Mouse (Mus musculus) ES-E14 (cell line): Measurements from ENCODE around the gene Slc1a5. TPM values are rescaled to one million over a fixed set of nuclear protein-coding genes. Genes with fewer than 3 reads are reported as not detected.

Source experiments
- DNase-seq: peaks from one replicate; pipeline ENCODE4 v3.0.0-alpha.2; 2013; ENCODE audit warnings: low read depth, low spot score
- H3K27ac ChIP-seq: 2 replicates; pipeline ENCODE4 v1.5.1; 2012; ENCODE audit warnings: low read depth, mild to moderate bottlenecking, low read length, moderate library complexity, mixed read lengths; ENCODE audit not compliant: poor library complexity, insufficient read depth, severe bottlenecking
- H3K36me3 ChIP-seq: 2 replicates; pipeline ENCODE4 v1.6.1; 2012; ENCODE audit warnings: mild to moderate bottlenecking, low read length, moderate library complexity, mixed read lengths; ENCODE audit not compliant: control insufficient read depth, poor library complexity, insufficient read depth, severe bottlenecking
- H3K4me1 ChIP-seq, 2 experiments: fragments of 150-350 bp in 1 of 2; sonication (generic) in 1 of 2; 2 replicates each; pipeline ENCODE4 v1.6.1; 2012; ENCODE audit warnings: low read length in 2 of 2, mild to moderate bottlenecking in 1 of 2, mixed read lengths in 1 of 2; ENCODE audit not compliant: control insufficient read depth in 2 of 2, insufficient read depth in 2 of 2, poor library complexity in 1 of 2
- H3K4me3 ChIP-seq, 2 experiments: fragments of 150-350 bp in 1 of 2; sonication (generic) in 1 of 2; 2 replicates each; pipeline ENCODE4 v1.5.1; 2012; ENCODE audit warnings: low read length in 2 of 2, low read depth in 1 of 2, mild to moderate bottlenecking in 1 of 2, mixed read lengths in 1 of 2; ENCODE audit not compliant: insufficient read depth in 1 of 2, poor library complexity in 1 of 2, severe bottlenecking in 1 of 2
- H3K9ac ChIP-seq: 2 replicates; pipeline ENCODE4 v1.6.1; 2012; ENCODE audit warnings: low read depth, mild to moderate bottlenecking, low read length, mixed read lengths; ENCODE audit not compliant: poor library complexity, insufficient read depth, severe bottlenecking
- H3K9me3 ChIP-seq: fragments of 150-350 bp; sonication (generic); 2 replicates; pipeline ENCODE4 v1.6.1; 2012; ENCODE audit warnings: low read depth, mild to moderate bottlenecking, low read length; ENCODE audit not compliant: control insufficient read depth, insufficient read depth
- CHD2 ChIP-seq: IDR thresholded peaks from 2 replicates; pipeline ENCODE4 v1.6.1; 2014; ENCODE audit warnings: mild to moderate bottlenecking, low read depth, low read length, inconsistent platforms
- HCFC1 ChIP-seq: IDR thresholded peaks from 2 replicates; pipeline ENCODE4 v1.6.1; 2012; ENCODE audit warnings: low read length, inconsistent platforms, borderline replicate concordance; ENCODE audit not compliant: insufficient read depth
- MAFK ChIP-seq: IDR thresholded peaks from 2 replicates; pipeline ENCODE4 v1.6.1; 2014; ENCODE audit warnings: mild to moderate bottlenecking, low read depth, low read length, inconsistent platforms; ENCODE audit not compliant: insufficient read depth
- ZC3H11A ChIP-seq: IDR thresholded peaks from 2 replicates; pipeline ENCODE4 v1.6.1; 2012; ENCODE audit warnings: low read depth, mild to moderate bottlenecking, inconsistent platforms, low read length, borderline replicate concordance
- ZNF384 ChIP-seq: IDR thresholded peaks from 2 replicates; pipeline ENCODE4 v1.6.1; 2012; ENCODE audit warnings: low read depth, low read length, inconsistent platforms
- in situ Hi-C, 2 experiments: fragments of 600-800 bp; cut with MboI; formaldehyde crosslinking; loops; one replicate each; pipeline ENCODE4 v1.15.1; 2025; ENCODE audit warnings: low sequenced_read_pairs in 2 of 2, inconsistent platforms in 1 of 2; ENCODE audit not compliant: unreplicated experiment in 2 of 2
- total RNA-seq: library from RNA; depleted of rRNA; stranded (reverse); fragments of 300-350 nt; gene quantifications from 2 replicates; pipeline ENCODE4 v1.2.3, GENCODE M21; 2012

The Slc1a5 gene
- total RNA-seq, 1 experiment = 72.0 TPM

DNA sequence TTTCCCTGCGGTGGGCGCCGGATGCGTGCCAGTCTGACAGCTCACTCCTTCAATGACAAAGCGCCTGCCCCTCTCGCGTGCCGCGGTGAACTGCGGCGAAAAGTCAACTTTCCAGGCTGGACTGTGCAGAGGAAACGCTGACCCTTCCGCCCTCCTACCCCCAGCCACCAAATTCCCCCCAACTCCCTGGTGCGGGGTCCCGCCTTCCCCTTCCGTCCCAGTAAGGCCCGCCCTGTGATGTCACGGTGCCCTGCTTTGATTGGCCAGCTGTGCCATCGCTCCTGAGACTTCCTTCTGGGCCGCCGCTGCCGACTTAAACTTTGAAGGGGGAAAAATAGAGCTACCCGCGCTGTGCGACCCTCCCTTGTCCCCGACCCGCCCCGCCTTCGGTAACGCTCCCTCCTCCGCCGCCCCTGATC lies 61.5 kb downstream of the Slc1a5 start, which contains the start of gene Prkd2:
Gene Prkd2 (plus strand): TSS at position 258 of the 419 bp plus-strand sequence.
- in situ Hi-C loops = no loop called here
- TF ChIP-seq CHD2 (no peak), HCFC1 (no peak), ZC3H11A (no peak), ZNF384 (no peak), MAFK (no peak)
- H3K4me3 ChIP-seq = peak within 1 kb of the TSS; percentile 67 to 99
- H3K36me3 ChIP-seq = peaks cover 27% of the 10 kb centered on the region
- peaks cover 3 to 22% of the 10 kb centered on the region in 2 experiments; a peak in 3 of 4 replicates for H3K4me1 ChIP-seq
- peak; percentile 56 for DNase-seq
- no peak within 1 kb of the TSS for H3K27ac ChIP-seq
- H3K9ac ChIP-seq = peak within 1 kb of the TSS; percentile 72
- no peaks in the 10 kb centered on the region for H3K9me3 ChIP-seq

DNA sequence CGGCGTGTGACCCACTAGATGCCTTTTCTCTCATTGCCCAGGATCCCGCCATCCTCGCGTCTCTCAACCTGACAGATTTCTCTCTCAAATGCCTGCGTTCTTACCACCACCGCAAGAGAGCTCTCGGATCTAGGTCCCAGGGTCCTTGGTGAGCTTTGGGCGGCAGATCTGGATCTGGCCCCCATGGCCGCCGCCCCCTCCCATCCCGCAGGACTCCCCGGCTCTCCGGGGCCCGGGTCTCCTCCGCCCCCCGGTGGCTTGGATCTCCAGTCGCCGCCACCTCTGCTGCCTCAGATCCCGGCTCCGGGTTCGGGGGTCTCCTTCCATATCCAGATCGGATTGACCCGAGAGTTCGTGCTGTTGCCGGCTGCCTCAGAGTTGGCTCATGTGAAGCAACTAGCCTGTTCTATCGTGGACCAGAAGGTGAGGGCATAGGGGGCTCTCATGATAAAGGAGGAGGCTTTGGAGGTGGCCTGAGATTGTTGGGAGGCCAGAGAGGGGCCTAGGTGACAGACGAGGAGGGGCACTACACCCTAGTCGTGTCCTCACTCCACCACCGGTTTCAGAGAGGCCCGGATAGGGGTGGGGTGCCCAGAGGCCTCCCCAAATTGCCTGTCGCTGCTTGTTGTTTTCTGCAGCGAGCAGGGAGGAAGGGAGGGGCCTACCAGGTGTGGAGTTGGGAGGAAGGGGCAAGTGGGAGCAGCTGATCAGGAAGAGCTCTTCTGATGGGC lies 62.5 kb downstream of the Slc1a5 start:
- H3K4me1 ChIP-seq = peaks cover 3 to 22% of the 10 kb centered on the region in 2 experiments; a peak in 3 of 4 replicates
- peak overlapping the region; percentile 67 to 99 for H3K4me3 ChIP-seq
- no peak for DNase-seq
- peak overlapping the region; percentile 72 for H3K9ac ChIP-seq
- TF ChIP-seq CHD2 (no peak), ZNF384 (no peak), MAFK (no peak), ZC3H11A (no peak), HCFC1 (no peak)
- H3K9me3 ChIP-seq = no peaks in the 10 kb centered on the region
- H3K27ac ChIP-seq = no peak overlapping the region
- in situ Hi-C loops = no loop called here
- H3K36me3 ChIP-seq = peaks cover 19% of the 10 kb centered on the region

GRCm38 (mm10) chr7:16844696-16845071 lies 63.5 kb downstream of the Slc1a5 start:
- Histone ChIP-seq H3K9ac (no peak overlapping the region), H3K9me3 (no peaks in the 10 kb centered on the region), H3K4me1 (peaks cover 3 to 20% of the 10 kb centered on the region in 2 experiments; a peak in 3 of 4 replicates), H3K4me3 (no peak overlapping the region), H3K36me3 (peaks cover 13% of the 10 kb centered on the region), H3K27ac (no peak overlapping the region)
- in situ Hi-C loops = no loop called here
- no peak for DNase-seq
- TF ChIP-seq ZC3H11A (no peak), ZNF384 (no peak), HCFC1 (no peak), CHD2 (no peak), MAFK (no peak)

DNA sequence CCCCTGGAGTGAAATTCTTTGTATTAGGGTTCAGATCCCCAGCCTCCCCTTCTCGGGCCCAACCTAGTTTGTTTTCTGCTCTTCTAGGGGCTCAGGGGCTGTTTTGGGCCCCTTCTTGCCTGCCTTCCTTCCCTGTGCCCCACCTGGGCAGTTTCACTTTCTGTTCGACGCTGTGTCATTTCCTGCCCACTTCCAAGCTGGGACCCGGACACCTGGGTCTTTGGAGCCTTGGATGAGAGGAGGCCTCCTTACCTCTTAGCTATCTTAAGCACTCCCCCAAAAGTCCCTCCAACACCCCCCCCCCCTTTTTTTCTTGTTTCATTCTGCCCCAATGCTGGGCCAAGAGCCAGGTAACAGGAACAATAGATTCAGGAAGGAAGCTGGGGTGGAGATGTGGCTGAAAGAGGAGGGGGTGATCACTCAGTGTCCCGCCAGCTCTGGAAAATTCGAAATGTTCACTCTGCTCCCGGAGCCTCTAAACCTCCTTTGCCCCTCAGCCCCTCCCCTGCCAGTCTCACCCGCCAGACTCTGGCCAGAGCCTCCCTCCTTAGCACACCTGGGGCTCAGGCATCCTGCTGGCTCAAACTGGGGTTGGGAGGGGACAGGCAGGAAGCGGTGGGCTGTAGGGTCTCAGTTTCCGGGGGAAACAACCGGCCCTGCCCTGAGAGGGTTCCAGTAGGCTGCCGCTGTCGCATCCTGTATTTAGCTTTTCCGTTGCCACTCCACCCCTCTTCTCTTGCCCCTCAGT lies 64.1 kb downstream of the Slc1a5 start:
- TF ChIP-seq HCFC1 (no peak), ZC3H11A (no peak), ZNF384 (no peak), CHD2 (no peak), MAFK (no peak)
- no peak for DNase-seq
- Histone ChIP-seq H3K9ac (peak overlapping the region; percentile 12; the same call in 1 of the 2 replicates), H3K36me3 (peaks cover 8% of the 10 kb centered on the region), H3K4me3 (peak overlapping the region; percentile 45 to 54; a peak in 3 of 4 replicates), H3K27ac (no peak overlapping the region), H3K4me1 (peaks cover 3 to 20% of the 10 kb centered on the region in 2 experiments; a peak in 3 of 4 replicates), H3K9me3 (no peaks in the 10 kb centered on the region)
- in situ Hi-C loops = no loop called here
